Mouse (Mus musculus): Measurements from ENCODE around the gene Kcnk15. TPM values are rescaled to one million over a fixed set of nuclear protein-coding genes. Genes with fewer than 3 reads are reported as not detected.

The Kcnk15 gene
- total RNA-seq (2023): not detected

DNA sequence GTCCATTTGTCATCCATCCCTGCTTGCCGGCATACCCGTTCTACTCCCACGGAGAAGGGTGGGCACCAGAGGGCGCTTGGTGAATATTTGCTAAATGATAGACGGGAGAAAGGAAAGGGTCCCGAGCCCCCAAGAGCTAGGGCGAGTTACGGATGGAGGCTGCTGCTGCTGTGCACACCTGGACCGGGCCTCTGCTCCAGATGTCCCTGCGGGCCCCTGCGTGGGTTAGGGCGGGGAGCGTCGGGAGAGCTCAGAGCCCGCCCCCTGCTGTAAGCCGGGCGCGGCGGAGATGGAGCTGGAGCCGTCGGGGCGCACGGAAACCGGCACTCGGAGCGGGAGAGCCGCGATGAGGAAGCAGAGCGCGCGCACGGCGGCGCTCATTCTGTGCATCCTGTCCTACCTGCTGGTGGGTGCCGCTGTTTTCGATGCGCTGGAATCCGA lies at the start of gene Kcnk15:
TSS of gene Kcnk15 (plus strand) at position 191 of the 441 bp plus-strand sequence.

GRCm38 (mm10) chr2:163820607-163821006 lies 32.8 kb upstream of the Kcnk15 start, which contains the start of gene Ccn5:
Gene Ccn5 (plus strand): TSS chr2:163820861.

Other genes starting within 250 kb of the Kcnk15 start
- 603 TPM for gene Serinc3, start 208.5 kb upstream of the Kcnk15 start, total RNA-seq (2023)
- 32.9 TPM for gene Pkig, start 195.3 kb upstream of the Kcnk15 start, total RNA-seq (2023)
- gene Ada, start 103.4 kb upstream of the Kcnk15 start, total RNA-seq (2023): 8.4 TPM
- not detected for gene Ccn5, start 32.8 kb upstream of the Kcnk15 start, total RNA-seq (2023)
- gene Rims4, start 65.0 kb downstream of the Kcnk15 start, total RNA-seq (2023): not detected
- gene Ywhab, start 141.3 kb downstream of the Kcnk15 start, total RNA-seq (2023): 109 TPM
- 5.8 TPM for gene Pabpc1l, start 171.8 kb downstream of the Kcnk15 start, total RNA-seq (2023)
- 355 TPM for gene Stk4, start 216.7 kb downstream of the Kcnk15 start, total RNA-seq (2023)
- gene Tomm34, start 217.5 kb downstream of the Kcnk15 start, total RNA-seq (2023): 68.3 TPM

All from CD4-positive naive resting alpha-beta T cell, adult 76 days (primary cell).